Mouse (Mus musculus): ENCODE results near the gene Tenm2. TPM values are rescaled to one million over a fixed set of nuclear protein-coding genes. Genes with fewer than 3 reads are reported as not detected.
A peak's percentile ranks its signal among the peaks of the same experiment; 100 is the strongest.

The Tenm2 gene
- polyA plus RNA-seq, 1 experiment from 2014 or later, result 1.5 TPM

DNA sequence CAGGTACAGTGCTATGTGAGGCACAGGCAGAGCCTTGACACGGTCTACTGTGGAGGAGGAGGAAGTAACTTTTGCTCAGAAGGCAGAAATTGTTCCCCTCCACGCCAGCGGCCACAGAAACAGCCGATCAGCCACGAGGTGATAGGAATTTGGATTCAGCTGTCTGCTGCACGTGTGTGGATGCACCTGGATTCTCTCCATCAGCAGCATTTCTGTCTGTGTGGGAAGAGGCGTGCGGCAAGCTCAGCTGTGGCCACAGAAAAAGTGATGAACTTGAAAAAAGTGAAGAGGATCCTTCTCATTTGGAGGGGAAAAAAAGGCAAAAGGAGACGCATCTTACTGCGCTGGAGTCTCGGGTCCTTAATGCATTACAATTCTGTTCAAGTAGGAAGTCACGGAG, 1122.4 kb downstream of the Tenm2 start:
- Histone ChIP-seq H3K9ac (replicated peaks; ENCODE audit: low read length) (no peak overlapping the region), H3K9me3 (replicated peaks; ENCODE audit: control insufficient read depth, low read length) (no peaks in the 10 kb centered on the region), H3K36me3 (replicated peaks; ENCODE audit: control insufficient read depth, insufficient read depth, low read depth, low read length) (no peaks in the 10 kb centered on the region), H3K4me2 (ENCODE audit: low read depth, low read length) (no peak overlapping the region), H3K27me3 (ENCODE audit: control insufficient read depth, insufficient read depth, low read length) (no peaks in the 10 kb centered on the region), H3K27ac (replicated peaks; ENCODE audit: low read depth, low read length) (no peak overlapping the region), H3K4me1 (ENCODE audit: control insufficient read depth, insufficient read depth, low read length) (no peaks in the 10 kb centered on the region), H3K4me3 (ENCODE audit: low read depth, low read length) (no peak overlapping the region)
- DNase-seq (ENCODE audit: low spot score) (no peak), ATAC-seq (replicated peaks; ENCODE audit: insufficient number of reproducible peaks, low FRiP score, low TSS enrichment, low read depth) (no peak)
- WGBS, result 88% methylated on average over 12 of the region's 12 CpGs

DNA sequence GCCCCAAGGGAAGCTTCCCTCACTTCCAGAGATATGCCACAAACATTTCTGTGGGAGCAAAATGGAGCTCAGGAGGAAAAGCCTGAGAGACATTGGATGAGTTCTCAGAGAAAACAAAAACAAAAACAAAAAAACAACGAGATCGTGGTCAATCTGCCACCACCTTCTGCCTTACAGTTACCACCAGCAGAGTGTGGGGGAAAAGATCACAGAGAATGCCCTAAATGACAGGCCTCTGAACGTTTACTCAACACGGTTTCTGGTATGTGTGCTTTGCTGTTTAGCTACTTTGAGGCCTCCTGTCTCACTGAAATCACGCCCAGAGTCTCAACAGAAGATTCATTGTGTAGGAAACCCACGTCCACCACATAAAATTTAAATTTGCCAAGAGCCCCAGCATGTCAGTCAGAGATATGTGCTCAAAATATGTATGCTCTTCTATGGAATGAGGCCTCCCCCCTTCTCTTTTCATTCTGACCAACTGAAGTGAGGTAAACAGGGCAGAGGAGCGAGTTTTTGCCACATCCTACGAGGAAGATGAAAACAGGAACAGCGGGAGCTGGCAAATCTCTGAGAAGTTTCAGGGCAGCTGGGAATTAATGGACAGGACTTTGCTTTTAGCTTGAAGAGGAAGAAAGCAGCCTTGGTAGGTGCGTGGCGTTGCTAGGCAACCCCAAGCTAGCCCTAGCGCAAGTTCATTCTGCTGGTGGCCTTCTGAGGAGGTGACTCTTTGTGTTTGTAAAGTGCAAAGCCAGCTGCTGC, 1126.6 kb downstream of the Tenm2 start:
- Histone ChIP-seq H3K4me1 (ENCODE audit: control insufficient read depth, insufficient read depth, low read length) (no peaks in the 10 kb centered on the region), H3K27ac (replicated peaks; ENCODE audit: low read depth, low read length) (no peak overlapping the region), H3K4me2 (ENCODE audit: low read depth, low read length) (no peak overlapping the region), H3K4me3 (ENCODE audit: low read depth, low read length) (no peak overlapping the region), H3K36me3 (replicated peaks; ENCODE audit: control insufficient read depth, insufficient read depth, low read depth, low read length) (no peaks in the 10 kb centered on the region), H3K27me3 (ENCODE audit: control insufficient read depth, insufficient read depth, low read length) (no peaks in the 10 kb centered on the region), H3K9ac (replicated peaks; ENCODE audit: low read length) (no peak overlapping the region), H3K9me3 (replicated peaks; ENCODE audit: control insufficient read depth, low read length) (no peaks in the 10 kb centered on the region)
- DNase-seq (ENCODE audit: low spot score), result peak; percentile 60
- WGBS, result 24% methylated on average over 12 of the region's 12 CpGs
- ATAC-seq (replicated peaks; ENCODE audit: insufficient number of reproducible peaks, low FRiP score, low TSS enrichment, low read depth), result 0 out of 2 replicates have a peak, but pooled peaks have one; percentile 45

DNA sequence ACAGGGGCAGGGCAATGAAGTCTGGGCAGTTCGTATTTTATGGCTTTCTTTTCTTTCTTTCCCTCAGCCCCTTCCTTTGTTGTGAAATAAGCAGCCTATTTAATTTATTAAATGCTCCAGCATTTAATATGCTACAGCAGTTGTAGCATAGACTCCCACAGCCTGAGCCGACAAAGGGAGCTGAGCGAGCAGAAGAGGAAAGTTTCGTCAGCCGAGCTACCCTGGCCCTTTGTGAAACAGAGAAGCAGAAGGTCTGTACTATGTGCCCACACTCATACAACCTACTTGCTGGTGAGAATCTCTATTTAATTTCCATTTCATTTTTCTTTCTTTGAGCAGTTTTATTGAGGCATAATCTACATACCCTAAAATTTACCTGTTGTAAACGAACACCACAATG, 1127.9 kb downstream of the Tenm2 start:
- no peak overlapping the region for H3K27ac ChIP-seq (replicated peaks; ENCODE audit: low read depth, low read length)
- H3K36me3 ChIP-seq (replicated peaks; ENCODE audit: control insufficient read depth, insufficient read depth, low read depth, low read length), result no peaks in the 10 kb centered on the region
- no peak overlapping the region for H3K4me2 ChIP-seq (ENCODE audit: low read depth, low read length)
- no peaks in the 10 kb centered on the region for H3K9me3 ChIP-seq (replicated peaks; ENCODE audit: control insufficient read depth, low read length)
- H3K4me1 ChIP-seq (ENCODE audit: control insufficient read depth, insufficient read depth, low read length), result no peaks in the 10 kb centered on the region
- H3K9ac ChIP-seq (replicated peaks; ENCODE audit: low read length), result no peak overlapping the region
- ATAC-seq (replicated peaks; ENCODE audit: insufficient number of reproducible peaks, low FRiP score, low TSS enrichment, low read depth) (no peak), DNase-seq (ENCODE audit: low spot score) (no peak)
- no peak overlapping the region for H3K4me3 ChIP-seq (ENCODE audit: low read depth, low read length)
- H3K27me3 ChIP-seq (ENCODE audit: control insufficient read depth, insufficient read depth, low read length), result no peaks in the 10 kb centered on the region
- 89% methylated on average over 6 of the region's 6 CpGs for WGBS

DNA sequence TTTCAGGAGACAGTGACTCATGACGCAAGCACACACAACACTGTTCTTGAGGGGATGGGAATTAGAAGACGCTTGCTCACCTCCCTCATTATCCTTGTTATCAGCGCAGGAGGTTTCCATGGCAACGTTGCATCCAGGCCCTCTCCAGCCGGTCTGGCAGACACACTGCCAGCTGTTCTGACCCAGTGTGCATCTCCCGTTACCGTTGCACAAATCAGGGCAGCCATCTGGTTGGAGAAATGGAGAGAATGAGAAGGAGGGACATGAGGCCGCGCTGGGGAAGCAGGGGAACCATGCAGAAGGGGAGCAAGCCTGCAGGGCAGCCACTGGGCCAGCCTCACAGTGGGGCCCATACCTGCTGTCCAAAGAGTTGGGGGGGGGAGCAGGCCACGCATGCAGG, 1129.1 kb downstream of the Tenm2 start:
- Histone ChIP-seq H3K27me3 (ENCODE audit: control insufficient read depth, insufficient read depth, low read length) (no peaks in the 10 kb centered on the region), H3K9ac (replicated peaks; ENCODE audit: low read length) (no peak overlapping the region), H3K4me2 (ENCODE audit: low read depth, low read length) (no peak overlapping the region), H3K27ac (replicated peaks; ENCODE audit: low read depth, low read length) (no peak overlapping the region), H3K4me3 (ENCODE audit: low read depth, low read length) (no peak overlapping the region), H3K4me1 (ENCODE audit: control insufficient read depth, insufficient read depth, low read length) (no peaks in the 10 kb centered on the region), H3K36me3 (replicated peaks; ENCODE audit: control insufficient read depth, insufficient read depth, low read depth, low read length) (no peaks in the 10 kb centered on the region), H3K9me3 (replicated peaks; ENCODE audit: control insufficient read depth, low read length) (no peaks in the 10 kb centered on the region)
- DNase-seq (ENCODE audit: low spot score), result peak; percentile 39
- ATAC-seq (replicated peaks; ENCODE audit: insufficient number of reproducible peaks, low FRiP score, low TSS enrichment, low read depth), result peak; percentile 77
- 30% methylated on average over 10 of the region's 10 CpGs for WGBS

GRCm38 (mm10) chr11:36103556-36103955, 1132.2 kb downstream of the Tenm2 start:
- Histone ChIP-seq H3K9ac (replicated peaks; ENCODE audit: low read length) (no peak overlapping the region), H3K9me3 (replicated peaks; ENCODE audit: control insufficient read depth, low read length) (no peaks in the 10 kb centered on the region), H3K27me3 (ENCODE audit: control insufficient read depth, insufficient read depth, low read length) (no peaks in the 10 kb centered on the region), H3K4me2 (ENCODE audit: low read depth, low read length) (no peak overlapping the region), H3K27ac (replicated peaks; ENCODE audit: low read depth, low read length) (no peak overlapping the region), H3K4me3 (ENCODE audit: low read depth, low read length) (no peak overlapping the region), H3K36me3 (replicated peaks; ENCODE audit: control insufficient read depth, insufficient read depth, low read depth, low read length) (no peaks in the 10 kb centered on the region), H3K4me1 (ENCODE audit: control insufficient read depth, insufficient read depth, low read length) (no peaks in the 10 kb centered on the region)
- no peak for ATAC-seq (replicated peaks; ENCODE audit: insufficient number of reproducible peaks, low FRiP score, low TSS enrichment, low read depth)
- no peak for DNase-seq (ENCODE audit: low spot score)
- 57% methylated on average over 6 of the region's 6 CpGs for WGBS

- Histone ChIP-seq H3K9me3 (replicated peaks; ENCODE audit: control insufficient read depth, low read length) (no peaks in the 10 kb centered on the region), H3K9ac (replicated peaks; ENCODE audit: low read length) (no peak overlapping the region), H3K36me3 (replicated peaks; ENCODE audit: control insufficient read depth, insufficient read depth, low read depth, low read length) (no peaks in the 10 kb centered on the region), H3K27ac (replicated peaks; ENCODE audit: low read depth, low read length) (no peak overlapping the region), H3K27me3 (ENCODE audit: control insufficient read depth, insufficient read depth, low read length) (no peaks in the 10 kb centered on the region), H3K4me3 (ENCODE audit: low read depth, low read length) (no peak overlapping the region), H3K4me2 (ENCODE audit: low read depth, low read length) (no peak overlapping the region), H3K4me1 (ENCODE audit: control insufficient read depth, insufficient read depth, low read length) (no peaks in the 10 kb centered on the region)
- 88% methylated on average over 14 of the region's 14 CpGs for WGBS
- ATAC-seq (replicated peaks; ENCODE audit: insufficient number of reproducible peaks, low FRiP score, low TSS enrichment, low read depth) (no peak), DNase-seq (ENCODE audit: low spot score) (no peak)
Measured at GRCm38 (mm10) chr11:36096219-36096618, 1139.5 kb downstream of the Tenm2 start.

GRCm38 (mm10) chr11:36090210-36090609, 1145.6 kb downstream of the Tenm2 start:
- Histone ChIP-seq H3K27ac (replicated peaks; ENCODE audit: low read depth, low read length) (no peak overlapping the region), H3K9ac (replicated peaks; ENCODE audit: low read length) (no peak overlapping the region), H3K36me3 (replicated peaks; ENCODE audit: control insufficient read depth, insufficient read depth, low read depth, low read length) (no peaks in the 10 kb centered on the region), H3K4me1 (ENCODE audit: control insufficient read depth, insufficient read depth, low read length) (no peaks in the 10 kb centered on the region), H3K27me3 (ENCODE audit: control insufficient read depth, insufficient read depth, low read length) (no peaks in the 10 kb centered on the region), H3K4me2 (ENCODE audit: low read depth, low read length) (no peak overlapping the region), H3K4me3 (ENCODE audit: low read depth, low read length) (no peak overlapping the region), H3K9me3 (replicated peaks; ENCODE audit: control insufficient read depth, low read length) (no peaks in the 10 kb centered on the region)
- WGBS, result 9% methylated on average over 3 of the region's 3 CpGs
- DNase-seq (ENCODE audit: low spot score) (peak; percentile 75), ATAC-seq (replicated peaks; ENCODE audit: insufficient number of reproducible peaks, low FRiP score, low TSS enrichment, low read depth) (0 out of 2 replicates have a peak, but pooled peaks have one; percentile 18)

DNA sequence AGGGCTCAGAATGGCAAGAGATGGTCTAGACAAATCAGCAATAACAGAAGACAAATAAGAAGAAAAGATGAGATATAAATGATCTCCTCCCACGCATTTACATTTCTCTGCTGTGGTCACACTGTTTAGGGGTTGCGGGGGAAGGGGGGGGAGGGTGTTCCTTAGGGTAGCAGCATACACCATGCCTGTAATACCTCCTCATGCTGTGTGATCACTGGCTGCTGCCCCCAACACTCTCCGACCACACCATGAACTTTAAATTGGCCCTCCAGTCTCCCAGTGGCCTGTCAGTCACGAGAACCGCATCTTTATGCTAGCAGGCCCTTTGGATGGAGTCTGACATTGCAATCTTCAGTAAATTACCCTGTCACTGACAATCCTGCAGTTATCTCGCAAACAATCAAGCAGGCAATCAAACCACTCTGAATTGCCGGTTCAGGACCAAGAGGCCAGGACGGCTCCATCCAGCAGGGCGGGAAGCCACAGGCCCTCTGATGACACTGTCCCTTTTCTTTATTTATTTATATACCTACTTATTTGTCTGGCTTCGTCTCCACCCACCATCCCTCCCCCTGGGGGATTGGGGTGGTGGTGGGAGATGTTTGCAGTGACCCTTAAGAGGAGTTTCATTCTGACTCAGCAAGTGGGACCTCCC, 1154.2 kb downstream of the Tenm2 start:
- Histone ChIP-seq H3K27ac (replicated peaks; ENCODE audit: low read depth, low read length) (no peak overlapping the region), H3K4me3 (ENCODE audit: low read depth, low read length) (no peak overlapping the region), H3K9ac (replicated peaks; ENCODE audit: low read length) (no peak overlapping the region), H3K4me1 (ENCODE audit: control insufficient read depth, insufficient read depth, low read length) (no peaks in the 10 kb centered on the region), H3K4me2 (ENCODE audit: low read depth, low read length) (no peak overlapping the region), H3K9me3 (replicated peaks; ENCODE audit: control insufficient read depth, low read length) (no peaks in the 10 kb centered on the region), H3K36me3 (replicated peaks; ENCODE audit: control insufficient read depth, insufficient read depth, low read depth, low read length) (no peaks in the 10 kb centered on the region), H3K27me3 (ENCODE audit: control insufficient read depth, insufficient read depth, low read length) (no peaks in the 10 kb centered on the region)
- DNase-seq (ENCODE audit: low spot score) (no peak), ATAC-seq (replicated peaks; ENCODE audit: insufficient number of reproducible peaks, low FRiP score, low TSS enrichment, low read depth) (no peak)
- WGBS, result 47% methylated on average over 10 of the region's 10 CpGs
